Mouse (Mus musculus): Measurements from ENCODE around the gene Pla2g1b. TPM values are rescaled to one million over a fixed set of nuclear protein-coding genes. Genes with fewer than 3 reads are reported as not detected.

Pla2g1b gene
- polyA plus RNA-seq, 1 experiment = not detected

GRCm38 (mm10) chr5:115469791-115470190 is 3.7 kb downstream of the Pla2g1b start:
- Histone ChIP-seq H3K4me3 (ENCODE audit: insufficient read depth, poor library complexity, severe bottlenecking) (no peak overlapping the region), H3K79me2 (ENCODE audit: control insufficient read depth, insufficient read depth) (no peaks in the 10 kb centered on the region), H3K79me3 (ENCODE audit: low read depth) (no peaks in the 10 kb centered on the region), H3ac (ENCODE audit: control insufficient read depth, insufficient read length, low read depth) (no peak overlapping the region), H3K27me3 (ENCODE audit: control insufficient read depth, insufficient read depth, insufficient read length) (no peaks in the 10 kb centered on the region), H3K36me3 (ENCODE audit: control insufficient read depth, insufficient read depth) (no peaks in the 10 kb centered on the region)
- TF ChIP-seq MYOG (IDR thresholded peaks at IDR 0.05; ENCODE audit: control insufficient read depth, extremely low read depth, insufficient read length) = no peak
- TF ChIP-seq USF1 (IDR thresholded peaks at IDR 0.05; ENCODE audit: low read depth) = no peak
- no peak for TF ChIP-seq CEBPB (IDR thresholded peaks at IDR 0.05; ENCODE audit: low read depth)
- no peak for TF ChIP-seq FOSL1 (IDR thresholded peaks at IDR 0.05; ENCODE audit: insufficient read depth, low read length, poor library complexity, severe bottlenecking)
- TF ChIP-seq CTCF (IDR thresholded peaks at IDR 0.05; ENCODE audit: control insufficient read depth, insufficient read depth, insufficient read length) = no peak
- TF ChIP-seq MAX (IDR thresholded peaks at IDR 0.05) = no peak
- TF ChIP-seq MYOD1 (IDR thresholded peaks at IDR 0.05; ENCODE audit: control insufficient read depth, insufficient read length, low read depth) = no peak

- no peaks in the 10 kb centered on the region for H3K27me3 ChIP-seq (ENCODE audit: control insufficient read depth, insufficient read depth, insufficient read length)
- no peaks in the 10 kb centered on the region for H3K36me3 ChIP-seq (ENCODE audit: control insufficient read depth, insufficient read depth)
- no peak overlapping the region for H3ac ChIP-seq (ENCODE audit: control insufficient read depth, insufficient read length, low read depth)
- TF ChIP-seq FOSL1 (IDR thresholded peaks at IDR 0.05; ENCODE audit: insufficient read depth, low read length, poor library complexity, severe bottlenecking) (no peak), CTCF (IDR thresholded peaks at IDR 0.05; ENCODE audit: control insufficient read depth, insufficient read depth, insufficient read length) (peak; percentile 39)
- no peak overlapping the region for H3K4me3 ChIP-seq (ENCODE audit: insufficient read depth, poor library complexity, severe bottlenecking)
- no peaks in the 10 kb centered on the region for H3K79me2 ChIP-seq (ENCODE audit: control insufficient read depth, insufficient read depth)
- H3K79me3 ChIP-seq (ENCODE audit: low read depth) = no peaks in the 10 kb centered on the region
These were observed 4.9 kb downstream of the Pla2g1b start for GRCm38 (mm10) chr5:115470766-115471531.

GRCm38 (mm10) chr5:115473191-115473590 is 7.1 kb downstream of the Pla2g1b start:
- TF ChIP-seq MYOD1 (IDR thresholded peaks at IDR 0.05; ENCODE audit: control insufficient read depth, insufficient read length, low read depth) (no peak), MAX (IDR thresholded peaks at IDR 0.05) (no peak), USF1 (IDR thresholded peaks at IDR 0.05; ENCODE audit: low read depth) (no peak), CEBPB (IDR thresholded peaks at IDR 0.05; ENCODE audit: low read depth) (no peak), CTCF (IDR thresholded peaks at IDR 0.05; ENCODE audit: control insufficient read depth, insufficient read depth, insufficient read length) (no peak), MYOG (IDR thresholded peaks at IDR 0.05; ENCODE audit: control insufficient read depth, extremely low read depth, insufficient read length) (no peak), FOSL1 (IDR thresholded peaks at IDR 0.05; ENCODE audit: insufficient read depth, low read length, poor library complexity, severe bottlenecking) (no peak)
- Histone ChIP-seq H3ac (ENCODE audit: control insufficient read depth, insufficient read length, low read depth) (no peak overlapping the region), H3K4me3 (ENCODE audit: insufficient read depth, poor library complexity, severe bottlenecking) (no peak overlapping the region), H3K79me2 (ENCODE audit: control insufficient read depth, insufficient read depth) (no peaks in the 10 kb centered on the region), H3K27me3 (ENCODE audit: control insufficient read depth, insufficient read depth, insufficient read length) (no peaks in the 10 kb centered on the region), H3K79me3 (ENCODE audit: low read depth) (no peaks in the 10 kb centered on the region), H3K36me3 (ENCODE audit: control insufficient read depth, insufficient read depth) (peaks cover 10% of the 10 kb centered on the region)

GRCm38 (mm10) chr5:115474174-115474828 is 8.2 kb downstream of the Pla2g1b start:
- H3K4me3 ChIP-seq (ENCODE audit: insufficient read depth, poor library complexity, severe bottlenecking) = no peak overlapping the region
- H3K79me2 ChIP-seq (ENCODE audit: control insufficient read depth, insufficient read depth) = no peaks in the 10 kb centered on the region
- H3K36me3 ChIP-seq (ENCODE audit: control insufficient read depth, insufficient read depth) = peaks cover 10% of the 10 kb centered on the region
- H3K79me3 ChIP-seq (ENCODE audit: low read depth) = no peaks in the 10 kb centered on the region
- TF ChIP-seq CTCF (IDR thresholded peaks at IDR 0.05; ENCODE audit: control insufficient read depth, insufficient read depth, insufficient read length) (no peak), FOSL1 (IDR thresholded peaks at IDR 0.05; ENCODE audit: insufficient read depth, low read length, poor library complexity, severe bottlenecking) (no peak), MYOD1 (IDR thresholded peaks at IDR 0.05; ENCODE audit: control insufficient read depth, insufficient read length, low read depth) (no peak), MYOG (IDR thresholded peaks at IDR 0.05; ENCODE audit: control insufficient read depth, extremely low read depth, insufficient read length) (no peak), USF1 (IDR thresholded peaks at IDR 0.05; ENCODE audit: low read depth) (no peak), CEBPB (IDR thresholded peaks at IDR 0.05; ENCODE audit: low read depth) (no peak), MAX (IDR thresholded peaks at IDR 0.05) (no peak)
- no peak overlapping the region for H3ac ChIP-seq (ENCODE audit: control insufficient read depth, insufficient read length, low read depth)
- no peaks in the 10 kb centered on the region for H3K27me3 ChIP-seq (ENCODE audit: control insufficient read depth, insufficient read depth, insufficient read length)

GRCm38 (mm10) chr5:115475337-115476106 is 9.5 kb downstream of the Pla2g1b start:
- Histone ChIP-seq H3K36me3 (ENCODE audit: control insufficient read depth, insufficient read depth) (peaks cover 15% of the 10 kb centered on the region), H3K27me3 (ENCODE audit: control insufficient read depth, insufficient read depth, insufficient read length) (no peaks in the 10 kb centered on the region), H3K79me3 (ENCODE audit: low read depth) (no peaks in the 10 kb centered on the region), H3ac (ENCODE audit: control insufficient read depth, insufficient read length, low read depth) (no peak overlapping the region), H3K79me2 (ENCODE audit: control insufficient read depth, insufficient read depth) (no peaks in the 10 kb centered on the region), H3K4me3 (ENCODE audit: insufficient read depth, poor library complexity, severe bottlenecking) (no peak overlapping the region)
- no peak for TF ChIP-seq CEBPB (IDR thresholded peaks at IDR 0.05; ENCODE audit: low read depth)
- TF ChIP-seq USF1 (IDR thresholded peaks at IDR 0.05; ENCODE audit: low read depth) = no peak
- no peak for TF ChIP-seq MYOG (IDR thresholded peaks at IDR 0.05; ENCODE audit: control insufficient read depth, extremely low read depth, insufficient read length)
- no peak for TF ChIP-seq FOSL1 (IDR thresholded peaks at IDR 0.05; ENCODE audit: insufficient read depth, low read length, poor library complexity, severe bottlenecking)
- no peak for TF ChIP-seq MAX (IDR thresholded peaks at IDR 0.05)
- no peak for TF ChIP-seq CTCF (IDR thresholded peaks at IDR 0.05; ENCODE audit: control insufficient read depth, insufficient read depth, insufficient read length)
- TF ChIP-seq MYOD1 (IDR thresholded peaks at IDR 0.05; ENCODE audit: control insufficient read depth, insufficient read length, low read depth) = no peak
